Mouse (Mus musculus) liver, embryonic 12.5 days (tissue): ENCODE results near the gene Igfbp2. TPM values are rescaled to one million over a fixed set of nuclear protein-coding genes. Genes with fewer than 3 reads are reported as not detected.

Experiments
- ATAC-seq: fragments of 200-750 bp; cut with Nextera tagmentation; 2 replicates; pipeline ENCODE4 v1.8.0; 2017; ENCODE audit warnings: moderate number of reproducible peaks, mild to moderate bottlenecking, moderate library complexity
- H3K27ac ChIP-seq: fragments of 300-500 bp; sonication (generic); 2 replicates; pipeline ENCODE4 v1.5.1; 2016; ENCODE audit warnings: mild to moderate bottlenecking
- H3K27me3 ChIP-seq: fragments of 300-500 bp; sonication (generic); replicated peaks from 2 replicates; pipeline ENCODE4 v1.6.1; 2016; ENCODE audit warnings: mild to moderate bottlenecking, moderate library complexity
- H3K36me3 ChIP-seq: fragments of 300-500 bp; sonication (generic); 2 replicates; pipeline ENCODE4 v1.6.1; 2016; ENCODE audit warnings: mild to moderate bottlenecking, moderate library complexity
- H3K4me1 ChIP-seq: fragments of 300-500 bp; sonication (generic); 2 replicates; pipeline ENCODE4 v1.6.1; 2016
- H3K4me2 ChIP-seq: fragments of 300-500 bp; sonication (generic); 2 replicates; pipeline ENCODE4 v1.6.1; 2016; ENCODE audit warnings: mild to moderate bottlenecking, moderate library complexity
- H3K4me3 ChIP-seq: fragments of 300-500 bp; sonication (generic); 2 replicates; pipeline ENCODE4 v1.5.1; 2016; ENCODE audit warnings: mild to moderate bottlenecking, moderate library complexity
- H3K9ac ChIP-seq: fragments of 300-500 bp; sonication (generic); 2 replicates; pipeline ENCODE4 v1.6.1; 2016; ENCODE audit warnings: mild to moderate bottlenecking, moderate library complexity
- H3K9me3 ChIP-seq: fragments of 300-500 bp; sonication (generic); replicated peaks from 2 replicates; pipeline ENCODE4 v1.6.1; 2016; ENCODE audit warnings: mild to moderate bottlenecking, moderate library complexity
- WGBS: fragments of 180-500 bp; shearing (Covaris S2); methylation state at CpG from one replicate; pipeline ENCODE4 v1.1.7; 2016; ENCODE audit not compliant: insufficient replicate concordance; 5-methylcytosine and 5-hydroxymethylcytosine counted together
- polyA plus RNA-seq: library from polyadenylated mRNA; unstranded; fragments of >200 nt; fragmentation: Nextera tagmentation; extraction: Ambion mirVana; gene quantifications from 2 replicates; pipeline ENCODE4 v1.2.1, GENCODE M21; 2016

The Igfbp2 gene
- polyA plus RNA-seq, 1 experiment from 2014 or later = 12.4 TPM

DNA sequence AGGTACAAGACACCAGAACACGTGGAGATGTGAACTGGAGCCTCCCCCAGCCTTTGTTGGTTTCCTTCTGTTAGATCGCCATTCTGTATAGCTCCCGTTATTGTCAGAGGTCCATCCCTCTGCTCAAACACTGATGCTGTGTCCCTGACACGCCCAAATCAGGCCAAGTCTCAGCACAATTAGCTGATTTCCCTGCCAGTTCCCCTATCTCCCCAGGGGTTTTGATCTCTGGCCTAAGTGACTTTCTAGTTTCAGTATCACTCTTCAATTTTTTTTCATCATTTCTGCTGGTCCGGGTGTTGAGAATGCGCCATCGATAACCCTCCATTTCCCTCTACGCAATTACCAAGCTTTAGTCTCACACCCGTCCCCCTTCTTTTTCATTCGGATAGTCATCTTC, 1.4 kb upstream of the Igfbp2 start:
- Histone ChIP-seq H3K36me3 (no peaks in the 10 kb centered on the region), H3K4me2 (no peak overlapping the region), H3K4me3 (no peak overlapping the region), H3K27ac (no peak overlapping the region), H3K9ac (no peak overlapping the region), H3K4me1 (no peaks in the 10 kb centered on the region), H3K9me3 (no peaks in the 10 kb centered on the region), H3K27me3 (peaks cover 76% of the 10 kb centered on the region)
- 58% methylated on average over 10 of the region's 10 CpGs for WGBS
- no peak for ATAC-seq

DNA sequence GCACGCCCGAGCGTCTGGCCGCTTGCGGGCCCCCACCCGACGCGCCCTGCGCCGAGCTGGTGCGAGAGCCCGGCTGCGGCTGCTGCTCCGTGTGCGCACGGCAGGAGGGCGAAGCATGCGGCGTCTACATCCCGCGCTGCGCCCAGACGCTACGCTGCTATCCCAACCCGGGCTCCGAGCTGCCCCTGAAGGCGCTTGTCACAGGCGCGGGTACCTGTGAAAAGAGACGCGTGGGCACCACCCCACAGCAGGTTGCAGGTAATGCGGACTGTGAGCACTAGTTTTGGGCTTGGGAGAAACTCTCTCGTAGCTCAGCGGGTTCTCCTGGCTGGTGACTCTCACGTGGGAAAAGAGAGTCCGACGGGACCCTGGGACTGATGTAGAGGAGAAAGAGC, 401 bp downstream of the Igfbp2 start:
- ATAC-seq = no peak
- H3K9ac ChIP-seq = no peak overlapping the region
- under 1% methylated on average over 37 of the region's 37 CpGs for WGBS
- H3K4me2 ChIP-seq = peak overlapping the region; percentile 72
- H3K4me1 ChIP-seq = no peaks in the 10 kb centered on the region
- no peaks in the 10 kb centered on the region for H3K9me3 ChIP-seq
- no peak overlapping the region for H3K27ac ChIP-seq
- H3K4me3 ChIP-seq = peak overlapping the region; percentile 49
- no peaks in the 10 kb centered on the region for H3K36me3 ChIP-seq
- peaks cover 77% of the 10 kb centered on the region for H3K27me3 ChIP-seq

DNA sequence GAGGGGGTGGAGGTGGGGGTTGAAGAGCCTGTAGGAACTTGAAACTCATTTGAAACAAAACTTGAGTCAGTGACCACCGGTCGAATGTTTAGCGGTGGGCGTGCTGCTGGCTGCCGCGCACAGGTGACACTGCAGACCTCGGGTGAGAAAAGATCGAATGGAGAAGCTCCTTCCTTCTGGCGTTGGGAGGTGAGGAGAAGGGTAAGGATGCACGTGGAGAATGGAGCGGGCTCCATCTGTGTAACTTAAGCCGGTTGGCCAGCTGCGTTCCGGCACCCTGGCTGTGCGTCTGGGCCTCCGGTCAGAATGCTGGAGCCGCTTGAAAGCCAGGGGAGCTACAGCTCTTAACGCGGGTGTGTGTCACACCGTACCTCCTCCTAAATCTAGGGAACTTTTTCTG, 983 bp downstream of the Igfbp2 start:
- Histone ChIP-seq H3K4me1 (no peaks in the 10 kb centered on the region), H3K9ac (no peak overlapping the region), H3K36me3 (no peaks in the 10 kb centered on the region), H3K4me3 (peak overlapping the region; percentile 49), H3K4me2 (peak overlapping the region; percentile 72), H3K27me3 (peaks cover 77% of the 10 kb centered on the region), H3K27ac (no peak overlapping the region), H3K9me3 (no peaks in the 10 kb centered on the region)
- WGBS = 2% methylated on average over 20 of the region's 20 CpGs
- no peak for ATAC-seq

DNA sequence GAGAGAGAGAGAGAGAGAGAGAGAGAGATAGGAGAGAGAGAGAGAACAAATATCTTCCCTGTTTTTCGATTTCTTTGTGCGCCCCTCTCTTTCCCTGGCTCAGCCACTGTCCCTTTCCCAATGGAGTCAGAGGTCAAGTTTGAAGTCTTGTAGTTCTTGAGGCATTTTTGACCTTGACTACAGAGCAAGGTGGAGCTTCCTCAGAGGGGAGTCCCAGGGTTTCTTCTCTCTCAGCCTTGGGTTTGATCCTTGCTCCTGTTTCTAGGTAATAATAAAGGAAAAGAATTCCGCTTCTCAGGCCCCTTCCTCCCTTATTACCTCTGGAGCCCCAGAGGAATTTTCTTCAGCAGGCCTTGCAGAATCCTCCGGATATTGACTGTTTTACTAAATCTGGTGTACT, 1.6 kb downstream of the Igfbp2 start:
- H3K4me2 ChIP-seq = no peak overlapping the region
- H3K9ac ChIP-seq = no peak overlapping the region
- H3K27ac ChIP-seq = no peak overlapping the region
- no peak for ATAC-seq
- no peaks in the 10 kb centered on the region for H3K36me3 ChIP-seq
- 23% methylated on average over 4 of the region's 4 CpGs for WGBS
- no peaks in the 10 kb centered on the region for H3K9me3 ChIP-seq
- no peaks in the 10 kb centered on the region for H3K4me1 ChIP-seq
- H3K27me3 ChIP-seq = peaks cover 77% of the 10 kb centered on the region
- no peak overlapping the region for H3K4me3 ChIP-seq

DNA sequence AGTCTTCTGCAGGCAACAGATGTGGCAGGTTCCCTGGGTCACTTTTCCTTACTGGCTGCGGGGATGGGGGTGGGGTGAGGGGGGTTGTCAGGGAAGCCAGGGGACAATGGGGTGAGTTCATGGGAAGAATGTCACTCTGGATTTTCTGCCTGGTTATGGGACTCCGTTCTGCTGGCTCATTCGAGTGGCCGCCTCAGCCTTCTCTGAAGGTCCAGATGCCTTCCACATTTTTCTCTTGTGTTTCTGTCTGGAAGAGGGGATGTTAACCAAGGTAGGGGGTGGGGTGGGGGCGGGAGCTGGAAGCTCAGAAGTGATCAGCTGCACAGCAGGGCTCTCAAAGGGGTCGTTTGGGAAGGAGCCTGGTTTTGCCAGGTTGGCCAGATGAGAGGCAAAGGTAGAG, 2.1 kb downstream of the Igfbp2 start:
- no peaks in the 10 kb centered on the region for H3K4me1 ChIP-seq
- H3K4me3 ChIP-seq = no peak overlapping the region
- no peaks in the 10 kb centered on the region for H3K36me3 ChIP-seq
- H3K27me3 ChIP-seq = peaks cover 71% of the 10 kb centered on the region
- H3K9ac ChIP-seq = no peak overlapping the region
- H3K4me2 ChIP-seq = 0 out of 2 replicates have a peak overlapping the region, but pooled peaks have one; percentile 12
- H3K9me3 ChIP-seq = no peaks in the 10 kb centered on the region
- H3K27ac ChIP-seq = no peak overlapping the region
- 5% methylated on average over 6 of the region's 6 CpGs for WGBS
- no peak for ATAC-seq

DNA sequence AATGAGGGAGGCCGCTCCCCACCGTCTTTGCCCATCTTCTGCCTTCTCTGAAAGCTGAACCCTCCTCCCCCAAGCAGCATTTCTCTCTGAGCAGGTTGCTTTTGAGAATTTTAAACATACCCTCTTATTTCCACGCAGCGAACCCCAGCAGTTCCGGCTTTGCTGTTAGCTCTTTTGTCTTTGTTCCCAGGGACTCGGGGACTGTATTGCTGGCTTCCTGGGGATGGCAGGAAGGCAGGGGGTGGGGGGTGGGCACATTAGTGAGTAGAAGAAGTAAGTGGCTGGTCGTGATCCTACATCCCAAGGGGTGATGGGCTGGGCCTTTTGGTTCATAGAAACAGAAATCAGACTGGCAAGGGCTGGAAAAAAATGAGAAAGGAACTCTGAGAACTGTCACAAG, 2.6 kb downstream of the Igfbp2 start:
- no peaks in the 10 kb centered on the region for H3K9me3 ChIP-seq
- no peaks in the 10 kb centered on the region for H3K36me3 ChIP-seq
- H3K27ac ChIP-seq = no peak overlapping the region
- no peaks in the 10 kb centered on the region for H3K4me1 ChIP-seq
- peaks cover 68% of the 10 kb centered on the region for H3K27me3 ChIP-seq
- no peak for ATAC-seq
- 10% methylated on average over 7 of the region's 7 CpGs for WGBS
- H3K4me3 ChIP-seq = no peak overlapping the region
- H3K9ac ChIP-seq = no peak overlapping the region
- 0 out of 2 replicates have a peak overlapping the region, but pooled peaks have one; percentile 12 for H3K4me2 ChIP-seq

DNA sequence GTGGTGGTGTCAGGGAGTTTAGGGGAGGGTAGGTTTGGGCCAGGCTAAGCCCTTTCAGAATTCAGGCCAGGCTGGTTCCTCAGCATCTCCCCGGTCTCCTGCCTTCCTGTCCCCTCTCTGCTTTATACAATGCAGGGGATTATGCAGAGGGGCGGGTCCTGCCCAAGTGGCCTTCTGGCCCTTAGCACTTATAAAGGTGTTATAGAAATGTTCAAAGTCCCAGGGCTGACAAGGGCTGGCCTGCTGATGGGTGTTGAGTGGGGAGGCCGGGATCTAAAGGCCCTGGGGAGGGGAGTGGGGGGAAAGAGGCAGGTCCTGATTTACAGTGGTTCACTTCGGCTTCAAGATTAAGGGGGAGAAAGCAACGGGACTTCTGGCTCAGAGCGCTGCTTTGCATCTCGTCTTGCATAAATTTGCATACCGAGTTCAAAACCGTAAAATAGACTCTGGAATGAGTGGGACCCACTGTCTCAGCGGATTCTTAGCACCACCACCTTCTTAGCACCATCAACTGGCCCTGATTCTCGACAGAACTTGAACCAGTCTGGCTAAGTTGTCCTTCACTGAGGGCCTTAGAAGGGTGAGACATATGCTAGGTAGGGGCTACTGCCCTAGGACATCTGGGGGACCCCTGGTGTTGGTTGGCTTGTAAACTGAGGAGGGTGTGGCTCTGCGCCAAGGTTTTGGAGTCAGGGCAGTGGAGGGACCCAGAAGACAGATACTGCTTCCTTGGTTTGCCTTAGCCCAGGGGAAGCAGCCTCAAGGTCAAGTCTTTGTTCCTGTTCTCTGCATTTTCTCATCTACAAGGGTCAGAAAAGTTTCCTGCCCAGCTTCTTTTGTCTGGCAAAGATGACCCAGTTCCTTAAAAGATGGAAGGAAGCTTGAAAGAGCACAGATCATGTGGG, 3.4 kb downstream of the Igfbp2 start:
- Histone ChIP-seq H3K4me2 (no peak overlapping the region), H3K27me3 (peaks cover 61% of the 10 kb centered on the region), H3K27ac (no peak overlapping the region), H3K36me3 (no peaks in the 10 kb centered on the region), H3K9me3 (no peaks in the 10 kb centered on the region), H3K9ac (no peak overlapping the region), H3K4me3 (no peak overlapping the region), H3K4me1 (no peaks in the 10 kb centered on the region)
- no peak for ATAC-seq
- WGBS = 25% methylated on average over 12 of the region's 12 CpGs

DNA sequence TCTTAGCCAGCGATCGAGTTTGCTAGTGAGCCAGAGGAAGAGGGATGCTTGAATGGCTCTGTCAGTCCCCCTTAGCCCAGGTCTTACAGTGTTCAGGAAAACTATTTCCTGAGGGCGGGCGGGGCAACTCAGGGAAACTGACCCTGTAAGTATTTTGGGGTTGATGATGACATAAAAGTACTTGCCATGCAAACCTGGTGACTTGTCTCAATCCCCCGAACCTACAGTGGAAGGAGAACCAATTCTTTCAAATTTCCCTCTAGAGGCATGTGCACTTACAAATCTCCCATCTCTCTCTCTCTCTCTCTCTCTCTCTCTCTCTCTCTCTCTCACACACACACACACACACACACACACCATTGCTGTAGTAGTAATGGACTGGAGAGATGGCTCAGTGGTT, 4.5 kb downstream of the Igfbp2 start:
- Histone ChIP-seq H3K27ac (no peak overlapping the region), H3K9me3 (no peaks in the 10 kb centered on the region), H3K27me3 (peaks cover 49% of the 10 kb centered on the region), H3K36me3 (no peaks in the 10 kb centered on the region), H3K9ac (no peak overlapping the region), H3K4me1 (no peaks in the 10 kb centered on the region), H3K4me2 (no peak overlapping the region), H3K4me3 (no peak overlapping the region)
- 66% methylated on average over 5 of the region's 5 CpGs for WGBS
- ATAC-seq = no peak

DNA sequence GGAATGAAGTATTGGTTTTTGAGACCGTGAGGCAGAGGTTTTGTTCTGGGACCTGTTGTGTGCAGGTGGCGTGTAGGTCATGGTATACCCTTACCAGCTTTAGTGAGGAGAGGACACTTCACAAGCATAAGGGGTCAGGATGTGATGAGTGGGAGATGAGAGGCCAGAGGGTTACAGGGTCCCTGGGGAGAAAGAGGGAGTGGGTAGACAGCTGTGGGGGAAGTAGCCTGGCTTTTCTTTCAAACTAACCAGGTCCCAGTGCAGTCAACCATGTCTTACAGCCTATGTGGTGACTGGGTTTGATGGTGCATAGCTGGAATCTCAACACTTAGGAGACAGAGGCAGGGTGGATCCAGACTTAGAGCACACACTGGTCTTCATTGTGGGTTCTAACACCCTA, 6.2 kb downstream of the Igfbp2 start:
- H3K9me3 ChIP-seq = no peaks in the 10 kb centered on the region
- no peak overlapping the region for H3K9ac ChIP-seq
- H3K36me3 ChIP-seq = no peaks in the 10 kb centered on the region
- no peak overlapping the region for H3K4me2 ChIP-seq
- ATAC-seq = no peak
- H3K27ac ChIP-seq = no peak overlapping the region
- H3K4me1 ChIP-seq = no peaks in the 10 kb centered on the region
- H3K4me3 ChIP-seq = no peak overlapping the region
- H3K27me3 ChIP-seq = peaks cover 33% of the 10 kb centered on the region
- WGBS = 55% methylated on average over 2 of the region's 2 CpGs

DNA sequence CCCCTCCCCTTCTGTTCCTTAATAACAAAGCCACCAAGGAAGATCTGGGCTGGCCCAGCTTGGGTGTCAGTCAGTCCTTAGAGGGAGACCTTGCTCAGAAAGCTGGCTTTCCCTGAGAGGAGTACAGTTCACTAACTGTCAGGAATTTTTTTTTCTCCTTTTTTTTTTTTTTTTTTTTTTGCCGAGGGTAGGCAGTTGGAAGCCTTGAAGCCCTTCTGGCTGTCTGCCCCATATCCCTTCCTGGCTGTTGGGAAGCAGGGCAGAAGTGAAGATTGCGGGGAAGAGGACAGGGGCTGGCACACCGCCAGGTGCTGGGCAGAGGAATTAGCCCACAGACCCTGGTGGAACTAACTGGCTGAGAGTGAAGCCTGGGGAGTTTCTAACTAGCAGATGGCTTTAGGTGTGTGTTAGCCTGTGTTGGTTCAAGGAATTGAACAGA, 8.4 kb downstream of the Igfbp2 start:
- Histone ChIP-seq H3K9ac (no peak overlapping the region), H3K4me2 (no peak overlapping the region), H3K36me3 (no peaks in the 10 kb centered on the region), H3K4me3 (no peak overlapping the region), H3K4me1 (no peaks in the 10 kb centered on the region), H3K9me3 (no peaks in the 10 kb centered on the region), H3K27me3 (peaks cover 10% of the 10 kb centered on the region), H3K27ac (no peak overlapping the region)
- 50% methylated on average over 3 of the region's 3 CpGs for WGBS
- ATAC-seq = no peak

DNA sequence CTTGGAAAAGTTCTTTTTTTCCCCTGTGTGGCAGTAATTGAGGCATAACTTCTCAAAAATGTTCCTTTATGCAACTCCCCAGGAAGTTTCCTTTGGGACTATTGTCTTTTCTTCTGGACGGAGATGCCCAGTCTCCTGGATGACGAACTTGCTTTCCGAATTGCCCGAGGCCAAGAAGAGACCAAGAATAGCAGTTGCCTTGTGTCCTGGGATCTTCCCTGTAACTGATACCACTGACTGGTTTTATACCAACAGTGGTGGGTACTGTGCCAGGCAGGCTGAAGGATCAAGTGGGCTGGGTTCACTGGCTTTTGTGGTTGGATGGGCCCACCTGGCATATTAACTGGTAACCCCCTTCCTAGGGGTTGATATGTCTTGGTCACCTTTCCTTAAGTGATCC, 9.3 kb downstream of the Igfbp2 start:
- peaks cover 2% of the 10 kb centered on the region; the same call in 1 of the 2 replicates for H3K27me3 ChIP-seq
- 73% methylated on average over 4 of the region's 4 CpGs for WGBS
- H3K4me1 ChIP-seq = no peaks in the 10 kb centered on the region
- no peak overlapping the region for H3K4me3 ChIP-seq
- no peak overlapping the region for H3K27ac ChIP-seq
- H3K9ac ChIP-seq = no peak overlapping the region
- H3K9me3 ChIP-seq = no peaks in the 10 kb centered on the region
- H3K4me2 ChIP-seq = no peak overlapping the region
- ATAC-seq = no peak
- no peaks in the 10 kb centered on the region for H3K36me3 ChIP-seq

DNA sequence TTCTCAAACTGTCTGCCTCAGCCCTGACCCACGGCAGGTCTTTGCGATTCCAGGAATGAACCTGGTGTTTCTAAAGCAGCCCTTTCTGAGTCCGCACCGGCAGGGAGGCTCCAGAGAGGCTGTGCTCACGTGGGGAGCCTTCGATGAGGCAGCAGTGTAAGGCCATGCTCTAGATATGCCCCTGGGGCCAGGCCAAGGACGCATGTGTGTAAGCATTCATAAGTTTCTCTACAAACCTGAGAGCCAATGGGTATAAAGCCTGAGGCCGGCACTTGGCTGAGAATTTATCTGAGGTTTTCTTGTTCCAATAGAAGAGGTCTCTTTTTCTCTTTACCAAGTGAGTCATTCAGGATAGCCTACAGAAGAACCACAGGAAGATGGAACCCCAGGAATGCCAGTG, 15.1 kb downstream of the Igfbp2 start:
- Histone ChIP-seq H3K4me2 (no peak overlapping the region), H3K9me3 (no peaks in the 10 kb centered on the region), H3K36me3 (no peaks in the 10 kb centered on the region), H3K9ac (no peak overlapping the region), H3K4me1 (no peaks in the 10 kb centered on the region), H3K4me3 (no peak overlapping the region), H3K27me3 (no peaks in the 10 kb centered on the region), H3K27ac (no peak overlapping the region)
- ATAC-seq = no peak
- WGBS = 67% methylated on average over 8 of the region's 8 CpGs
